Mouse (Mus musculus): ENCODE data around the gene Nyap1. TPM values are rescaled to one million over a fixed set of nuclear protein-coding genes. Genes with fewer than 3 reads are reported as not detected.

The Nyap1 gene
- polyA plus RNA-seq, 1 experiment from 2014 or later: 1.0 TPM

DNA sequence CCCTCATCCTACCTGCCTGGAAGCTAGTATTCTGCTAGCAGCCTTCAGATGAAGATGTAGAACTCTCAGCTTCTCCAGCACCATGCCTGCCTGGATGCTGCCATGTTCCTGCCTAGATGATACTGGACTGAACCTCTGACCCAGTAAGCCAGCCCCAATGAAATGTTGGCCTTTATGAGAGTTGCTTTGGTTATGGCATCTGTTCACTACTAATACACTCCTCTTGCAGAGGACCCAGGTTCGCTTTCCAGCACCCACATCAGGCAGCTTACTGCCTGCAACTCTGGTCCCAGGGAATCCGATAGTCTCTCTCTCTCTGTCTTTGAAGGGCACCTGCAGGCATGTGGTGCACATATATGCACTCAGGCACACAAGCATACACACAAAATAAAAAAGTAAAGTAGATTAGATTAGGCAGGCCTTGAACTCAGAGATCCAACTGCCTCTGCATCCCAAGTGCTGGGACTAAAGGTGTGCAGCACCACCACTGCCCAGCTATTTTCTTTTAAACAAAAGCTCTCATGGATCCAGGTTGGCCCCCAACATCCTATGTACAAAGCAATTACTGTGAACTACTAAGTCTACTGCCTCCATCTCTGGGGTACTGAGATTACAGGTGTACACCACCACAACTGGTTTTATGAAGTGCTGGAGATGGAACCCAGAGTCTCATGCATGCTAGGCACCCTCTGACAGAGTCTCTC lies 34.3 kb upstream of the Nyap1 start:
- 87% methylated on average over 2 of the region's 2 CpGs for WGBS
- no peak for TF ChIP-seq CTCF (IDR thresholded peaks at IDR 0.05; ENCODE audit: low read depth)
- no peak for TF ChIP-seq EP300 (optimal IDR thresholded peaks at IDR 0.05)
- Histone ChIP-seq H3K27me3 (ENCODE audit: control insufficient read depth, insufficient read depth, low read length) (no peaks in the 10 kb centered on the region), H3K36me3 (ENCODE audit: control insufficient read depth, insufficient read depth, low read length) (0 out of 2 replicates have a peak, but pooled peaks cover 1% of the 10 kb centered on the region), H3K9me3 (ENCODE audit: control insufficient read depth, low read length) (no peaks in the 10 kb centered on the region), H3K9ac (ENCODE audit: low read length) (no peak overlapping the region), H3K4me2 (replicated peaks; ENCODE audit: low read depth) (no peak overlapping the region), H3K4me1 (replicated peaks; ENCODE audit: control insufficient read depth, insufficient read depth) (no peaks in the 10 kb centered on the region), H3K4me3 (ENCODE audit: low read depth, low read length) (no peak overlapping the region), H3K27ac (replicated peaks) (0 out of 2 replicates have a peak overlapping the region, but pooled peaks have one; percentile 14)
- no peak for ATAC-seq (ENCODE audit: low FRiP score, low TSS enrichment)
- DNase-seq (ENCODE audit: low spot score): peak; percentile 8

GRCm38 (mm10) chr5:137772755-137773154 lies 31.3 kb upstream of the Nyap1 start:
- H3K4me3 ChIP-seq (ENCODE audit: low read depth, low read length): no peak overlapping the region
- DNase-seq (ENCODE audit: low spot score): no peak
- H3K4me2 ChIP-seq (replicated peaks; ENCODE audit: low read depth): no peak overlapping the region
- H3K4me1 ChIP-seq (replicated peaks; ENCODE audit: control insufficient read depth, insufficient read depth): no peaks in the 10 kb centered on the region
- ATAC-seq (ENCODE audit: low FRiP score, low TSS enrichment): no peak
- H3K27ac ChIP-seq (replicated peaks): no peak overlapping the region
- H3K27me3 ChIP-seq (ENCODE audit: control insufficient read depth, insufficient read depth, low read length): no peaks in the 10 kb centered on the region
- H3K9me3 ChIP-seq (ENCODE audit: control insufficient read depth, low read length): no peaks in the 10 kb centered on the region
- no peaks in the 10 kb centered on the region for H3K36me3 ChIP-seq (ENCODE audit: control insufficient read depth, insufficient read depth, low read length)
- H3K9ac ChIP-seq (ENCODE audit: low read length): no peak overlapping the region
- TF ChIP-seq EP300 (optimal IDR thresholded peaks at IDR 0.05) (no peak), CTCF (IDR thresholded peaks at IDR 0.05; ENCODE audit: low read depth) (no peak)

GRCm38 (mm10) chr5:137770709-137771108 lies 29.3 kb upstream of the Nyap1 start:
- 48% methylated on average over 2 of the region's 2 CpGs for WGBS
- no peak overlapping the region for H3K9ac ChIP-seq (ENCODE audit: low read length)
- DNase-seq (ENCODE audit: low spot score) (no peak), ATAC-seq (ENCODE audit: low FRiP score, low TSS enrichment) (peak; percentile 39; the same call in 1 of the 2 replicates)
- no peaks in the 10 kb centered on the region for H3K4me1 ChIP-seq (replicated peaks; ENCODE audit: control insufficient read depth, insufficient read depth)
- H3K9me3 ChIP-seq (ENCODE audit: control insufficient read depth, low read length): no peaks in the 10 kb centered on the region
- no peaks in the 10 kb centered on the region for H3K36me3 ChIP-seq (ENCODE audit: control insufficient read depth, insufficient read depth, low read length)
- TF ChIP-seq EP300 (optimal IDR thresholded peaks at IDR 0.05): no peak
- peak; percentile 94 for TF ChIP-seq CTCF (IDR thresholded peaks at IDR 0.05; ENCODE audit: low read depth)
- no peak overlapping the region for H3K27ac ChIP-seq (replicated peaks)
- no peak overlapping the region for H3K4me3 ChIP-seq (ENCODE audit: low read depth, low read length)
- H3K4me2 ChIP-seq (replicated peaks; ENCODE audit: low read depth): no peak overlapping the region
- H3K27me3 ChIP-seq (ENCODE audit: control insufficient read depth, insufficient read depth, low read length): no peaks in the 10 kb centered on the region

DNA sequence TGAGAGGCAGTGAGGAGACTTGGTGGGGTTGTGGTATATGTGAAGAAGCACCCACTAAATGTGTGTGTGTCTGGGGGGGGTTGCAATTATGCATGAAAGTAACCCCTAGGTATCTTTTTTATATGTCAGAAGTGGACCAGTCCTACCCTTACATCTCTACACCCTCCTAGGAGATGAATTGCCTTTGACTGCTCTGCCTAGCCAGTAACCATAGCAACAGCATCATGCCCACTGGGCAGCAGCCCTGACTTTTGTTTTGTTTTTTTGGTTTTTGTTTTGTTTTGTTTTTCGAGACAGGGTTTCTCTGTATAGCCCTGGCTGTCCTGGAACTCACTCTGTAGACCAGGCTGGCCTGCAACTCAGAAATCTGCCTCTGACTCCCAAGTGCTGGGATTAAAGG lies 27.1 kb upstream of the Nyap1 start:
- no peak overlapping the region for H3K27ac ChIP-seq (replicated peaks)
- no peak overlapping the region for H3K4me2 ChIP-seq (replicated peaks; ENCODE audit: low read depth)
- DNase-seq (ENCODE audit: low spot score) (no peak), ATAC-seq (ENCODE audit: low FRiP score, low TSS enrichment) (no peak)
- no peaks in the 10 kb centered on the region for H3K36me3 ChIP-seq (ENCODE audit: control insufficient read depth, insufficient read depth, low read length)
- no peaks in the 10 kb centered on the region for H3K9me3 ChIP-seq (ENCODE audit: control insufficient read depth, low read length)
- no peak overlapping the region for H3K4me3 ChIP-seq (ENCODE audit: low read depth, low read length)
- H3K4me1 ChIP-seq (replicated peaks; ENCODE audit: control insufficient read depth, insufficient read depth): no peaks in the 10 kb centered on the region
- 65% methylated on average over 1 of the region's 1 CpGs for WGBS
- TF ChIP-seq EP300 (optimal IDR thresholded peaks at IDR 0.05): no peak
- no peak for TF ChIP-seq CTCF (IDR thresholded peaks at IDR 0.05; ENCODE audit: low read depth)
- H3K27me3 ChIP-seq (ENCODE audit: control insufficient read depth, insufficient read depth, low read length): no peaks in the 10 kb centered on the region
- no peak overlapping the region for H3K9ac ChIP-seq (ENCODE audit: low read length)

GRCm38 (mm10) chr5:137766270-137766669 lies 24.9 kb upstream of the Nyap1 start:
- ATAC-seq (ENCODE audit: low FRiP score, low TSS enrichment) (no peak), DNase-seq (ENCODE audit: low spot score) (no peak)
- TF ChIP-seq CTCF (IDR thresholded peaks at IDR 0.05; ENCODE audit: low read depth) (peak; percentile 70), EP300 (optimal IDR thresholded peaks at IDR 0.05) (no peak)
- Histone ChIP-seq H3K9ac (ENCODE audit: low read length) (no peak overlapping the region), H3K4me3 (ENCODE audit: low read depth, low read length) (no peak overlapping the region), H3K27ac (replicated peaks) (no peak overlapping the region), H3K27me3 (ENCODE audit: control insufficient read depth, insufficient read depth, low read length) (no peaks in the 10 kb centered on the region), H3K9me3 (ENCODE audit: control insufficient read depth, low read length) (no peaks in the 10 kb centered on the region), H3K36me3 (ENCODE audit: control insufficient read depth, insufficient read depth, low read length) (no peaks in the 10 kb centered on the region), H3K4me2 (replicated peaks; ENCODE audit: low read depth) (no peak overlapping the region), H3K4me1 (replicated peaks; ENCODE audit: control insufficient read depth, insufficient read depth) (no peaks in the 10 kb centered on the region)
- WGBS: 67% methylated on average over 3 of the region's 3 CpGs

DNA sequence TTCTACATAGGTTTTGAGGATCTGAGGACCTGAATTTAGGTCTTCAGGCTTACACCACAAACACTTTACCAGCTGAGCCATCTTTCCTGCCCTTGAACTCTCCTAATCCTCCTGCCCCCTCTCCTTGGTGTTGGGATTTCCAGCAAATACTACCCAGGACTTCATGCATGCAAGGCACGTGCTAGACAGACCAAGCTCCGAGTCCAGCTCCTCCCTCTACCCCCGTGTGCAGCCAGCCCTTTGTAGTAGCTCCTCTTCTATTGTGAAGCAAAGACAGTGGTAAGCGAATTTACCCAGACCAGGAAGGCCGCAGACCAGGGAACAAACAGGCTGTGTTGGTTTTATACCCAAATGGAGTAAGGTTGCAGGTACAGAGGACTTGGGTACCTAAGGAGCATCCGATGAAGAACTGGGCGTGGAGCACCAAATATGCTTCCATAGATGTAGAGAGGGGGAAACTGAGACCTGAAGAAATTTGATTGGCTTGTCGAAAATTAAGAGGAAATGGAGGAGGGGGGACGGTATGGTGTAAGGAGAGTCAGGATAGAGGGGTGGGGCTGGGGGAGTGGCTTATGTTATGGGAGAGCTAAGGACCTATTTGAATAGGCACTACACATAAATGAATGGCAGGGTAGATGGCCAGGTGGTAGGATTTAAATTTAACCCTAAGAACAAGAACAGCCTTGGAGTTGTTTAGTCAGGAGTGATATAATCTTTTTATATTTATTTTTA lies 23.4 kb upstream of the Nyap1 start:
- 58% methylated on average over 9 of the region's 9 CpGs for WGBS
- Histone ChIP-seq H3K27ac (replicated peaks) (no peak overlapping the region), H3K9ac (ENCODE audit: low read length) (no peak overlapping the region), H3K27me3 (ENCODE audit: control insufficient read depth, insufficient read depth, low read length) (no peaks in the 10 kb centered on the region), H3K4me1 (replicated peaks; ENCODE audit: control insufficient read depth, insufficient read depth) (no peaks in the 10 kb centered on the region), H3K36me3 (ENCODE audit: control insufficient read depth, insufficient read depth, low read length) (no peaks in the 10 kb centered on the region), H3K4me2 (replicated peaks; ENCODE audit: low read depth) (no peak overlapping the region), H3K4me3 (ENCODE audit: low read depth, low read length) (no peak overlapping the region), H3K9me3 (ENCODE audit: control insufficient read depth, low read length) (no peaks in the 10 kb centered on the region)
- TF ChIP-seq EP300 (optimal IDR thresholded peaks at IDR 0.05) (no peak), CTCF (IDR thresholded peaks at IDR 0.05; ENCODE audit: low read depth) (no peak)
- no peak for ATAC-seq (ENCODE audit: low FRiP score, low TSS enrichment)
- DNase-seq (ENCODE audit: low spot score): no peak

Data from stomach, postnatal 0 days (tissue).